Mouse (Mus musculus) kidney, adult 10 weeks (tissue): ENCODE data around the gene Sstr3. TPM values are rescaled to one million over a fixed set of nuclear protein-coding genes. Genes with fewer than 3 reads are reported as not detected.

Experiments used
- polyA plus RNA-seq: library from polyadenylated mRNA; stranded (reverse); fragments of 350-450 nt; fragmentation: Illumina TruSeq; extraction: RNeasy Lipid Tissue Mini Kit (QIAGEN cat#74804); gene quantifications from one replicate; pipeline ENCODE4 v1.2.3, GENCODE M21; 2014; ENCODE audit warnings: low read depth, low replicate concordance

The Sstr3 gene
- polyA plus RNA-seq: not detected

DNA sequence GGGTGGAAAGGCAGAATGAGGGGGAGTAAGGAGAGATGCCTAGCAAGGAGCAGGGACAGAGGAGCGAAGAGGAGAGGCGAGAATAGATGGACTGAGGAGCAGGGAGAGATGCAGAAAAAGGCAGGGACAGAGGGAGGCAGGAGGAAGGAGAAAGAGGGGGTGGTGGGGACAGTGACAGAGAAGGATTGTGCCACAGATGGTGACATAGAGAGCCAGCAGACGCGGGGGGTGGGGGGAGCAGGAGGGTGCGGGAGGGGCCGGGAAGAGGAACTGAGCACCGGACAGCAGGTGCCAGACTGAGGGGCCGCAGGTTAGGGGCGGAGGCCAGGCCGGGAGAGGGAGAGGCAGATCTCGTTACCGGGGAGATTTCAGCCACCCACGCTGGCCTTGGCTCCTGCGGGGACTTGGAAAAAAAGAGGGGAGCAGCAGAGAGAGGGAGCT is at the start of gene Sstr3:
TSS of gene Sstr3 (minus strand) at position 125 of the 441 bp plus-strand sequence.

DNA sequence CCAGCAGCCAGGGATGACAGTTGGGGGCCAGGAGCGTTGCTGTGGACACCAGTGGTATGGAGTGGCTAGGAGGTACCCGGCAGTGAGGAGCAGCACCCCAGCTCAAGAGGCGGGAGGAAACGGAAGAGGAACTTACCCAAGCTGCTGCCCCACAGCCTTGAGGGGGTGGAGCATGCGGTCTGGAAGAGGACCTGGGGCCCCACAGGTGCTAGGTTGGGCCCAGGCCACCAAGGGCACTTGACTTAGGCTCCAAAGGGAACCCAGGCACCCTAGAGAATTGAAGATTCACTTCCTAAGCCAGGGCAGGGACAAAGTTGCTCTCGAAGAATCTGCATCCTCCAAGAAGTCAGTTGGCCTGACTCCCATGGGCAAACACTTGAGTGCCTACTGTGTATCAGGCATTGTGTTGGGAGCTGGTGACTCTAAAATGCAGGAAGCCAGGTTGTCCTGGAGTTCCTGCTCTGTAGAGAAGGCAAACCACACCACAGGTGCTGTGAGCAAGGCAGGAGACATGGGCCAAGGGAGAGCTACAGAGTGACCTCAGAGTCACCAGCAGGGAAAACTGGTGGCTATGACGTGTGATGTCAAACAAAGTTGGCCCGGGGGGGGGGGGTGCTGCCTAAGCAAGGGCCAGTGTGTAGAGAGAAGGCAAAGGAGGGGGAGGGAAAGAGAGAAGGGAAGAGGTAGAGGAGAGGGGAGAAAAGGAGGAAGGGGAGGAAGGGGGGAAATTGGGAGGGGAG is 28.3 kb upstream of the Sstr3 start, which contains the start of gene Rac2:
TSS of gene Rac2 (minus strand) at position 126 of the 740 bp plus-strand sequence.

DNA sequence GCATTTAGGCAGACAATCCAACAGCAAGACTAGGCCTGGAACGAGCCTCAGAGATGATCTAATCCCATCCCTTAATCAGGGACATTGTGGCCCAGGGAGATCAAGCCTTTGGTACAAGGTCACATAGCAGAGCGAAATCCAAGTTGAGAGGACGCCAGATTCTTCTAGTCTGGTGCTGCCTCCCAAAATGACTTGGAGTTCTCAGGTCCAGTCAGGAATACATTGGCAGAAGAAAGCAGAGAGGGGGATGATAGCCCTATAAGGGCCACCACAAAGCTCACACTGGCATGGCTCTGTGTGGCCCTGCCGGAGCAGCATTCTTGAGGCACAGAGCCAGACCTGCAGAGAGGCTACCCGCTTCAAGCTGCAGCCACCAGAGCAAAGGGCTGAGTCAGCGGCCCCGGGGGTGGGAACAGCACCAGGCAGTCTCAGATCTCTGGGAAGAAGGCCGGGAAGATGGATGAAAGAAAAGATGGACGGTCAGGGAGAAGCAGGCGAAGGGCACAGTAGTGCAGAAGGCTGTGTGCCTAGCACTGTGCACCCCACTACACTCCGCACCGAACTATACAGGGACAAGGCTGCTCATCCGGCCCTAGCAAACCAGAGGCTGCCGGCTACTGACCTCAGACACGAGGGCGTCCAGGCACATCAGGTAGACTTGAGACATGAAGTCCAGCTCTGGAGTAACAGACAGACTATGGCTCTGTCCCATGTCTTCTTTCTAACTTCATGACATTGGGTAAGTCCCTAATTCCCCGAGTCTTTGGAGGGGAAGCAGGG is 13.6 kb downstream of the Sstr3 start, which contains the start of gene C1qtnf6:
TSS of gene C1qtnf6 (minus strand) at position 746 of the 780 bp plus-strand sequence.

DNA sequence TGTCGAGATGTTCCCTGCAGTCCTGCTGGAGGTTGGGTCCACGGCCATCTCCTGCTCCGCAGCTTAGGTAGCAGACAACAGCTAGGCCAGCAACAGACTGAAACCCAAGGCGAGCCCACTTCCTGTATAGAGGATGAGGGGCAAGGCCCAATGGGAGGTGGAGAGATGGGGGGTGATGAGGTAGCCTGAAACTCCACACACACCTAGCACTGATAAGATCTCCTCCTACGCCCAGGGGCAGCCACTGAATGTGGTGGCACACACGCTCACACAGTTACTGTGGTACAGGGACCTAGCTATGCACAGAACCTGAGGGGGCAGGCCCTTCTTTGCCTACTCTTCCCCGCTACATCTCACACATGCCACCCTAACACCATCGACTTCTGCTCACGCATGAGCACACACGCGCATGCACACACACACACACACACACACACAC is 49.5 kb downstream of the Sstr3 start, which contains the start of gene Il2rb:
TSS of gene Il2rb (minus strand) at position 304 of the 439 bp plus-strand sequence.

Other genes with a start within 250 kb of the Sstr3 start
- gene Csf2rb2, start 239.0 kb downstream of the Sstr3 start, polyA plus RNA-seq: 0.69 TPM
- gene Csf2rb, start 218.9 kb downstream of the Sstr3 start, polyA plus RNA-seq: 0.69 TPM
- not detected for gene Tex33, start 148.8 kb downstream of the Sstr3 start, polyA plus RNA-seq
- 1.7 TPM for gene Tst, start 138.8 kb downstream of the Sstr3 start, polyA plus RNA-seq
- 3.1 TPM for gene Mpst, start 138.3 kb downstream of the Sstr3 start, polyA plus RNA-seq
- 5.6 TPM for gene Kctd17, start 116.1 kb downstream of the Sstr3 start, polyA plus RNA-seq
- gene Tmprss6, start 76.1 kb downstream of the Sstr3 start, polyA plus RNA-seq: not detected
- gene Il2rb, start 49.4 kb downstream of the Sstr3 start, polyA plus RNA-seq: 0.08 TPM
- 1.4 TPM for gene C1qtnf6, start 13.3 kb downstream of the Sstr3 start, polyA plus RNA-seq
- 0.28 TPM for gene Rac2, start 28.1 kb upstream of the Sstr3 start, polyA plus RNA-seq
- gene Cyth4, start 52.4 kb upstream of the Sstr3 start, polyA plus RNA-seq: 0.97 TPM
- not detected for gene Elfn2, start 174.1 kb upstream of the Sstr3 start, polyA plus RNA-seq
- not detected for gene Mfng, start 228.8 kb upstream of the Sstr3 start, polyA plus RNA-seq